Mouse (Mus musculus) liver, adult 2 months (tissue): ENCODE measurements at regions not wholly inside any gene's neighbourhood (a gene's known extent, or its start where the extent isn't known, plus 50 kb on each side); places are given as distances from the start of the nearest gene placed in this dataset.

Experiments used
- CTCF ChIP-seq: fragments of 200-500 bp; IDR thresholded peaks from 2 replicates; pipeline ENCODE4 v1.5.1; 2011; ENCODE audit warnings: low read depth, low read length, control low read depth
- POLR2A ChIP-seq: fragments of 200-500 bp; IDR thresholded peaks from 2 replicates; pipeline ENCODE4 v1.6.1; 2011; ENCODE audit warnings: low read length, control low read depth; ENCODE audit not compliant: insufficient read depth; ENCODE audit errors: extremely low read depth

GRCm38 (mm10) chr5:64437720-64438119, 281.6 kb downstream of the Tbc1d1 start:
- TF ChIP-seq CTCF (no peak), POLR2A (no peak)
